Mouse (Mus musculus) limb, embryonic 10.5 days (tissue): ENCODE results near the gene Taf12. TPM values are rescaled to one million over a fixed set of nuclear protein-coding genes. Genes with fewer than 3 reads are reported as not detected.

Experiments used
- DNase-seq: peaks from one replicate; pipeline ENCODE4 v3.0.0-alpha.2; 2017; ENCODE audit warnings: low spot score
- H3K27ac ChIP-seq: fragments of 300-500 bp; sonication (generic); 2 replicates; pipeline ENCODE4 v1.5.1; 2016; ENCODE audit warnings: mild to moderate bottlenecking
- H3K27me3 ChIP-seq: fragments of 300-500 bp; sonication (generic); 2 replicates; pipeline ENCODE4 v1.6.1; 2016; ENCODE audit warnings: low read depth, mild to moderate bottlenecking; ENCODE audit not compliant: poor library complexity, severe bottlenecking
- H3K36me3 ChIP-seq: fragments of 300-500 bp; sonication (generic); 2 replicates; pipeline ENCODE4 v1.6.1; 2016; ENCODE audit warnings: mild to moderate bottlenecking, moderate library complexity
- H3K4me1 ChIP-seq: fragments of 300-500 bp; sonication (generic); 2 replicates; pipeline ENCODE4 v1.6.1; 2016
- H3K4me3 ChIP-seq: fragments of 300-500 bp; sonication (generic); 2 replicates; pipeline ENCODE4 v1.5.1; 2016; ENCODE audit warnings: mild to moderate bottlenecking, moderate library complexity
- H3K9me3 ChIP-seq: fragments of 300-500 bp; sonication (generic); replicated peaks from 2 replicates; pipeline ENCODE4 v1.6.1; 2016; ENCODE audit warnings: mild to moderate bottlenecking
- WGBS: fragments of 180-500 bp; shearing (Covaris S2); methylation state at CpG from one replicate; pipeline ENCODE4 v1.1.7; 2016; 5-methylcytosine and 5-hydroxymethylcytosine counted together
- polyA plus RNA-seq: library from polyadenylated mRNA; unstranded; fragments of >200 nt; fragmentation: Nextera tagmentation; extraction: Ambion mirVana; gene quantifications from 2 replicates; pipeline ENCODE4 v1.2.1, GENCODE M21; 2016

Taf12 gene
- polyA plus RNA-seq, 1 experiment from 2014 or later, result 62.9 TPM

- WGBS, result 93% methylated on average over 6 of the region's 6 CpGs
- Histone ChIP-seq H3K27ac (no peak overlapping the region), H3K36me3 (peaks cover 73% of the 10 kb centered on the region), H3K4me3 (no peak overlapping the region), H3K9me3 (no peaks in the 10 kb centered on the region), H3K27me3 (no peaks in the 10 kb centered on the region), H3K4me1 (peaks cover 22% of the 10 kb centered on the region)
- DNase-seq, result no peak
These were observed 58.7 kb downstream of the Taf12 start for GRCm38 (mm10) chr4:132332880-132333279.

GRCm38 (mm10) chr4:132338943-132339342 lies 64.8 kb downstream of the Taf12 start:
- no peak for DNase-seq
- H3K4me3 ChIP-seq, result no peak overlapping the region
- H3K27me3 ChIP-seq, result no peaks in the 10 kb centered on the region
- peaks cover 92% of the 10 kb centered on the region for H3K36me3 ChIP-seq
- no peaks in the 10 kb centered on the region for H3K9me3 ChIP-seq
- no peak overlapping the region for H3K27ac ChIP-seq
- H3K4me1 ChIP-seq, result peaks cover 15% of the 10 kb centered on the region
- WGBS, result 95% methylated on average over 13 of the region's 13 CpGs

- DNase-seq, result no peak
- WGBS, result 86% methylated on average over 3 of the region's 3 CpGs
- Histone ChIP-seq H3K27me3 (no peaks in the 10 kb centered on the region), H3K4me1 (peaks cover 25% of the 10 kb centered on the region), H3K36me3 (peaks cover 68% of the 10 kb centered on the region), H3K27ac (no peak overlapping the region), H3K9me3 (no peaks in the 10 kb centered on the region), H3K4me3 (no peak overlapping the region)
These were observed 67.3 kb downstream of the Taf12 start for GRCm38 (mm10) chr4:132341451-132341850.

- 8% methylated on average over 13 of the region's 13 CpGs for WGBS
- Histone ChIP-seq H3K27me3 (no peaks in the 10 kb centered on the region), H3K9me3 (no peaks in the 10 kb centered on the region), H3K4me3 (peak overlapping the region; percentile 94), H3K36me3 (peaks cover 41% of the 10 kb centered on the region), H3K27ac (peak overlapping the region; percentile 97), H3K4me1 (peaks cover 25% of the 10 kb centered on the region)
- DNase-seq, result peak; percentile 46
These were observed 70.4 kb downstream of the Taf12 start for GRCm38 (mm10) chr4:132344403-132345134.

Other genes starting within 250 kb of the Taf12 start
- not detected in 2 replicates for gene Gm10300, start 199.7 kb upstream of the Taf12 start, polyA plus RNA-seq
- 105 and 122 TPM in 2 replicates for gene Epb41, start 199.1 kb upstream of the Taf12 start, polyA plus RNA-seq
- 0.16 and 0.19 TPM in 2 replicates for gene Oprd1, start 129.9 kb upstream of the Taf12 start, polyA plus RNA-seq
- 151 TPM in 2 replicates for gene Ythdf2, start 62.1 kb upstream of the Taf12 start, polyA plus RNA-seq
- gene Gmeb1, start 12.8 kb upstream of the Taf12 start, polyA plus RNA-seq, result 48.2 and 49.0 TPM in 2 replicates
- 0.68 and 1.4 TPM in 2 replicates for gene Rab42, start 29.0 kb downstream of the Taf12 start, polyA plus RNA-seq
- 89.2 and 90.1 TPM in 2 replicates for gene Trnau1ap, start 55.2 kb downstream of the Taf12 start, polyA plus RNA-seq
- gene Rcc1, start 79.2 kb downstream of the Taf12 start, polyA plus RNA-seq, result 162 and 192 TPM in 2 replicates
- gene Phactr4, start 148.1 kb downstream of the Taf12 start, polyA plus RNA-seq, result 22.8 and 27.9 TPM in 2 replicates
- 37.2 and 40.6 TPM in 2 replicates for gene Med18, start 189.5 kb downstream of the Taf12 start, polyA plus RNA-seq
- gene Sesn2, start 236.1 kb downstream of the Taf12 start, polyA plus RNA-seq, result 10.9 and 11.7 TPM in 2 replicates